Mouse (Mus musculus): ENCODE data around the gene Dpp8.

Gene Dpp8

GRCm38 (mm10) chr9:65123552-65124168 is 91.4 kb downstream of the Dpp8 start:
- DNase-seq (ENCODE audit: inconsistent age in 2 of 2, low spot score in 1 of 2), result peak; percentile 58 to 75

GRCm38 (mm10) chr9:65128123-65128815 is 96.1 kb downstream of the Dpp8 start:
- peak; percentile 73 to 85 for DNase-seq (ENCODE audit: inconsistent age in 2 of 2, low spot score in 1 of 2)

GRCm38 (mm10) chr9:65131717-65132116 is 99.5 kb downstream of the Dpp8 start:
- no peak for DNase-seq (ENCODE audit: inconsistent age in 2 of 2, low spot score in 1 of 2)

Measured in adrenal gland, adult (tissue).